Mouse (Mus musculus): ENCODE measurements at regions not wholly inside any gene's neighbourhood (a gene's known extent, or its start where the extent isn't known, plus 50 kb on each side); places are given as distances from the start of the nearest gene placed in this dataset.

DNA sequence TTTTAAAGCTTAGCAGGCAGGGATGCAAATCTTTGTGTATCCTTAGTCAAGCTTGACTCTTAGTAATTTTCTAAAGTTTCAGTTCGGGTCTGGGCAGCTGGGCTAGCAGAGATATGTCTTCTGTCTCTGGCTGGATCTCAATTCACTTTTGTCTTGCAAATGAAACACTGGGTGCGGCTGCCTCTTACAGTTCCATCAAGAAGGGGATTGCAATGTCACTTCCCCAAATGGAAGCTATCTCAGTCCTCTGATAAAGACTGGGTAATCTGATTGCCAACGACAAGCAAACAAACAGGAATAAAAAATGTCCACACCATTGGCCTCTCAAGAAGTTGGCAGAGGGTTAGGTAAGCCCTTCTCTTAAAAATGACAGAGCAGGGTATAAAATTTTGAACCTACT lies 314.1 kb upstream of the Fam19a5 start:
- no peak for DNase-seq (ENCODE audit: low read depth)

DNA sequence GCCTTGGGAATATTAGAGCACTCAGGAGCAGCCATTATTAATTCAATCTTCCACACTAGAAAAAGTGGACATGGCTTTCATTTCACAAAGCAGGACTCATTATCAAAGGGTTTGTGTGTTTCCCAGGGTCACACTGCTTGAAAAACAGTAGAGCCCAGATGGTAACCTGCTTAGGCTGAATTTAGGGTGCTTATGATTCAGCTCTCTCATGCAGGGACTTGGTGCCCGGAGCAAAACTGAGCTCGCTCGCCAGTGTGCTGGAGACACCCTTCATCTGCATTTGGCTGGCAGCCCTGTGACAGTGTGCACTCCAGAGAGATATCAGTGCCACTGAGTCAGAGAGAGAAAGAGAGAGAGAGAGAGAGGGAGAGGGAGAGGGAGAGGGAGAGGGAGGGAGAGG lies 308.0 kb upstream of the Fam19a5 start:
- no peak for DNase-seq (ENCODE audit: low read depth)

DNA sequence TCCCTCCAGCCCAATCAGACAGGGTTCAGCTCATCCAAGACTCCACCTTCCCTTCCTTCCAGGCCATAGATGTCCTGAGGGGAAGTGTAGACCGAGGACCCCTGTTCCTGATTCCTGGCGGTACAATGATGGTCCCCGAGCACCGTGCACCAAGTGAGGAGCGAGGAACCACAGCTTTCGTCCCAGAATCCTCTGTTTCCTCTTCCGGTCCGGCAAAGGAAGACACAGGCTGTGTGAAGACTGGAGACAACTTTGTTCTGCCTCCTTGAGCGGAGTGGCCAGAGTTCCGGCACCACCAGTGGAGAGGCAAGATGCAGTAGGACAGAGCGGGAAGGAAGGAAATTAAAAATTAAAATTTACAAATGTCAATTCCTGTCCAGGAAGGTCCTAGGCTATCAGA lies 305.0 kb upstream of the Fam19a5 start:
- DNase-seq (ENCODE audit: low read depth) = no peak

DNA sequence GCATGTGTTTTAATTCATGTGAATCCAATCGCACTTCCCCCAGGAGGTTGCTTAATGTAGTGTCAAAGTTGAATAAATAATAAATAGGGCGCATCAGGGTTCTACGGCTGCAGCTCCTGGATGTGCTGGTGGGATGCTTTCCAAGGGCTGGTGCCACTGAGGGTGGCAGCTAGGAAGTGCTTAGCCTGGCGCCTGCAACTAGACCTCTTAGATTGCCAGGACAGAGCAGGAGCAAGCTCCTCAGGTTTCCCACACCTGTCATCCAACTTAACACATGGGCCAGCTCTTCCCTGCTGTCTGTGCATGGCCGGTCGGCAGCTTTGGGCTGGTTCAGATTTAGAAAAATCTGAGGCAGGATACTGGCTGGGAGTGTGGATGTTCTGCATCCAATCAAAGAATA lies 282.6 kb upstream of the Fam19a5 start:
- no peak for DNase-seq (ENCODE audit: low read depth)

DNA sequence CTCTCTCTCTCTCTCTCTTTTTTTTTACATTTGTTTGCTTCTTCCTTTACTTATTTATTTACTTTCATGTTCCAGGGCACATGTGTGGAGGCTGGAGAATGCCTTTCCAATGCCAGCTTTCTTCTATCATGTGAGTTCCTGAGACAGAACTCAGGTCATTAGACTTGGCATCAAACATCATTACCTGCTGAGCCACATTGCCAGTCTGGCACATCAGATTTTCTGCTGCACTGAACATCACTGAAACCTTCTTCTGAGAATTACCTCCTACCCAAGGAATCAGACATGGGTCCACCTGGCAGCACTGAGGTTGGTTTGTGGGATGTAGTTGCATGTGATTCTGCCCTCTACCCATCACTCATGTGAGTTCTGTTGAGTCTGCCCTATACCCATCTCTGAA lies 279.2 kb upstream of the Fam19a5 start:
- no peak for DNase-seq (ENCODE audit: low read depth)

DNA sequence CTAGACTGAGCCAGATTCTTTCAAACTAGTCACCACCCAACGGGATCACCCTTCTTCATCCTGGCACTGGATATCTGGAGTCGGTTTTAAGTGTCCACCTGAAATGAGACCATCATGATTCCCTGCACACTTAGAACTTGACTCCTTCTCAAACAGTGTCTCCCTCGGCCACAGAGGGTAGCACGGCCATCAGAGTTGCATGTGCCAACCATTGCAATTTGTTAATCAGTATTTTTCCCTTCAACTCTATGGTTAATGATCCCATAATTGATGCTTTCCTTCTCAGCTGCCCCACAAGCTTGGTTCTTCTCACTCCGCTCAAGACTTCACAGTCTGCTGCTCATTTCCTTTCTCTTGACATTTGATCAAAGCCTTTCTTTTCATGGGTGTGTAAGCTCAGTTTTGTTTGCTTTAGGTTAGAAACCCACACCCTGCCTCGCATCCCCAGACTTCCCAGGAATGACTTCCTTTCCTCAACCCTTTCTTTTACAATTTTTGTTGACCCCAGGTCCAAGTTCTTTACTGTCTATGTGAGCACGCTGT lies 253.0 kb upstream of the Fam19a5 start:
- DNase-seq (ENCODE audit: low read depth) = no peak

DNA sequence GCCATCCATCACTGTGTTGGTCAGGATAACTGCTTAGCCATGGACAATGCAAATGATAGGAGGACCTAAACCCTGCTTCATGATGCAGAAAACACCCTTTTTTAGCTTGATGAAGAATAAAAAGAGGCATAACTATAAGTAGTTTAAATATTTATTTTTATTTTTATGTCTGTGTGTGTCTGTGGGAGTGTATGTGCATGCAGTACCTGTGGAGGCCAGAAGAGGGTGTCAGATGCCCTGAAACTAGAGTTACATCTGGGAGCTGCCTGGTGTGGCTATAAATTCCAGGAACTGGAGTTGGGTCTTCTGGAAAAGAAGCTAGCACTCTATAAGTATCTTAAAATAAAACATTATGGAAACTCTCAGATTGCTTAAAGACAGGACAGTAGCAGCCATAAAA lies 224.2 kb upstream of the Fam19a5 start:
- no peak for DNase-seq (ENCODE audit: low read depth)

DNA sequence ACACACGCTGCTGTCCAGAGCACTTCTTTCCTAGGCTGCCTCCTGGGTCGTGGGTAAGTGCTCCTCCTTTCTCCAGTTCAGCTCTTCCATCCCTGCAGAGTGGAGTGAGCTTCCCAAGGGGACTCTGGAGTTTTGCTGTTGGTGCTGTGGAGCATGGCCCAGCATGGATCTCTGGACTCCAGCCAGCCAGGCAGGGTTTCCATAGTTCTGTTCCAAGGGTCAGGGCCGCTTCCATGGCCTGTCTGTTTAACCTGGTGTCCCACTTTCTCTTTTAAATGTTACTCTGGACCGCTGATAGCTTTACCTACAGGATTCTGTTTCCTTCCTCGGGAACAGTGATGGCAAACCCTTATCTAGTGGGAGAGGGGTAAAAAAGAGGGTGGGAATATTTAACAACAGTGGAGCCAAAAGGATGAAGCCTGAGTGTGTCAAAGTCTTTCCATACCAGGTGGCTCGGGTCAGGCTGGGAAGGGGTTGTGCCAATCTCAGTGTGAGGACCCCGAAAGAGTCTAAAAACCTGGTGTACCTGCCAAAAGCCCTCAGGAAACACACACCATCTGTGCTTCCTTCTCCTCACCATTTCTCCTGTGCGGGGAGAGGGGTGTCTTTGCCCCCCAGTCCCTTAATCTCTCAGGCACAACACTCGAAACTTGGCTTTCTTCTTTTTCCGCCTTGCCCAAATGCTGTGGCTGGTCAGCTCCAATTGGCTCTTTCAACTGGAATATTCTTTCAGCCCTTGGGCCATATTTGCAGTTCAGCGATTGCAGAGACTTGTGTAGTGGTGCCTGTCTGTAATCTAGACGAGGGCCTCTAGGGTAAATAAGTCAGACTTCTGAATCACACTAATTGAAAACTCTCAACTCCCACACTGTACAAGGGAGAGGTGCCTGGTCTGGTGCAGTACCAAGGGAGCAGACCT lies 222.8 kb upstream of the Fam19a5 start:
- DNase-seq (ENCODE audit: low read depth) = no peak

DNA sequence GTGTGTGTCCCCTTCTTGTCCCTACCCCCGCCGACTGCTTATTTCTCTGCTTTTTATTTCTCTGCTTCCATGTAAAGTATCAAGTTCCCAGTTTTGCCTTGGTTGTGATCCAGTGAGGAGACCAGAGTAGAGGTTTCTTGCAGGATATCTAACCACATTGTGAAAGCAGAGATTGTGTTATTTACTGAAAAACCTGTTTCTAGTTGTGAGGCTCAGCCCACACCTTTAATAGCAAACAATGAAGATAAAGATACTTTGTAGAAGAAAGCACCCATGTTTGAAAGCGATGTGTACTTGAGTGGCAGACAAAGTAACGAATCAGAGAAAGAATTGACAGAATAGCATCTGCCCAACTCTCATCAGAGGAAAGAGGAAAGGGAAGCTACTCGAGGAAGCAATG lies 218.7 kb upstream of the Fam19a5 start:
- DNase-seq (ENCODE audit: low read depth) = no peak

DNA sequence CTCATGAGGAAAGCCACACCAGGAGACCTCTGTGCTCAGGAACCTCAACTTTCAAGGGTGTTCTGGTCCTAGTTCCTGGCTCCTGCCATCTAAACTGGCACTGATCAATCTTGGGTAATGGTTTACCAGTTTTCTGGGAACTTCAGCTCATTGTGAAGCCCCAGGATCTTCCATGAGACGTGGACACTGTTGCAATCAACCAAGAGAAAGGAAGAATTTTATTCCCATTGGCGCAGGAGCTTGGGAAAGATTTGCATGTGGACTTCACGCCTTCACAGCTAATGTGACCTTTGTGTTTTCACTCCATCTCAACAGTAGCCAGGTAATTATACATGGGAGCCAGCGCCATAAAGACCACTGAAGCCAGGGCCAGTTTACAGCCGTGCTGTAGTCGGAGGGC lies 217.8 kb upstream of the Fam19a5 start:
- DNase-seq (ENCODE audit: low read depth) = no peak

DNA sequence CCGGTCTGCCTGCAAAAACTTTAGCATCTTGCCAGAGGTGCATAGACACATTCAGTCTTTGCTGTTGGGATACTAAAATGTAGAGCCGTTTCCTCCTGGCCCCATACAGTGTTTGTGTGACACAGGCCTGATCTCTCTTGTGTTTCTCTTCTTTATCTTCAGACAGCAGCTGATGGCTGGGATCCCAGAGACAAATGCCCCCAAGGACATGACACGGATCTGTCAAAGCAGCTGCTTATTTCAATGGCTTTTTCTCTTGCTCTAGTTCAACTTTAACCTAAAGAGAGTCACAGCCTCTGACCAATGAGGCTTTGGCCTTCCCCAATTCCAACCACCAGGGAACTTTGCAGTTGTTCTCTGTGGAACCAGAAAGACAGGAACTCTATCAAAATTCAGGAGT lies 211.7 kb upstream of the Fam19a5 start:
- DNase-seq (ENCODE audit: low read depth) = no peak

DNA sequence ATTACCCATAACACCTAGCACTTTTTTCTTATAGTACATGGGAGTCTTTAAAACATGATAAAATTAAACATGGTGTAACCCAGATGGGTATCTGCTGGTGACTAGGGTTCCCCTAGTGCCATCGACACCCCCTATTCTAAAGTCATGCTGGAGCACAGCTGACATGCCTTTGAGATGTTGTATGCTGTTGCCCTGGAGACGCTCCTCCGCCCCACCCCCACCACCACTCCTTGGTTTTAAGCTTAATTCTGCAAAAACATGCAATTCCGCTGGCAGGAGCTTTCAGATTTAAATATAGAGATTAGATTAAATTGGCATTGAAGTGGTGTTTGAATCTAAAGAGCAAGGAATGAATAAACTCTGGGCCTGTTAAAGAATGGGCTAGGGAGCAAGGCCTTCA lies 210.6 kb upstream of the Fam19a5 start:
- no peak for DNase-seq (ENCODE audit: low read depth)

DNA sequence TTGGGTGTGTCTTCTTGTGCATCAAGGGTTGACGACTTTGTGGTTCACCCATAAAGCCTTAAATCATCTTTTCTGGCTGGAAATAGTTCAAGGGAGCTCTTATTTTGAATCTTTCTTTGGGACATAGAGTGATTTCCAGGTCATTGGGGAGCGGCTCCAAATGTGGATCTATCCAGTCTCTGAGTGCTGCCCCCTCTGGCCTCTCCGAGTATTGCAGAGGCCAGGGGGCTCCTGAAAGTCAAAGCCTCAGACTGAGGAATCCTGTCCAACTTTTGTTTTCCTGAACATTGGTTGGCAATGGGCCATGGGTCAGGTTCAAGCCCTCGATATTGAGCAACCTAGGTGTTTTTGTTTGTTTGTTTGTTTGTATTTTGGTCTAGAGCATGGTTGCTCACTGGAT lies 209.7 kb upstream of the Fam19a5 start:
- no peak for DNase-seq (ENCODE audit: low read depth)

DNA sequence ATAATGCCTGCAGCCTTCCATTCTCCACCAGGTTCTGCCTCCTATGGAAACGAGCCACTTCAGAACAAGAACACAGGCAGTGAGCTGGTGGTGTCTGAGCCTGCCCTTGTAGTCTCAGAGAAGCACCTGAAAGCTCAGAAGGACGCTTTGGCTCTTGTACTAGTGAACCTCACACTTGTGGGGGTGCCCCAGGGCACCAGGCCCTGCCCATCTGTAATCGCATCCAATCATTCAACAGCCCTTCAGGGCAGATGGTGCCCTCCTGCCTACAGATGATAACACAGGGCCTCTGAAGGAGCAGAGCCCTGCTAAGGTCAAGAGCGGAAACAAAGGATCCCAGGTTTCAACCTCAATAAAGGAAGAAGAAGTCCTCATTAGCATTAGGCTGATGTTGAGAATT lies 208.8 kb upstream of the Fam19a5 start:
- DNase-seq (ENCODE audit: low read depth) = no peak

DNA sequence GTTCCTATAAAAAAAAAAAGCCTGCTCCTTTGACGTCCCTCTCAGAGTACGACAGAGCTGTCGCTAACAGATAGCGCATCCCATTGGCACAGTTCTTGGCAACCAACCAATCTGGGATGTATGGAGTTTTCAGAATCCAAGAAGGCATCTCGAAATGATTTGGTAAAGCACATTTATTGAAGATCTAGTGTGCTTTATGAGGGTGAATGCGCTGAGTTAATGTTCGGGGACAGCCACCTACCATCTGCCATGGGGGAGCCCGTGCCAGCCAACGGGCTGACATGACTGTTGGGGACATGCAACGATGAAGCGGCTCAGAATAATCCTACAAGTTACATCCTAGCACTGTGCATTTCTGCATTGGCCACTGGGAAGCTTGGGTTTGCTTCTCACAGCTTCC lies 208.4 kb upstream of the Fam19a5 start:
- DNase-seq (ENCODE audit: low read depth) = no peak

DNA sequence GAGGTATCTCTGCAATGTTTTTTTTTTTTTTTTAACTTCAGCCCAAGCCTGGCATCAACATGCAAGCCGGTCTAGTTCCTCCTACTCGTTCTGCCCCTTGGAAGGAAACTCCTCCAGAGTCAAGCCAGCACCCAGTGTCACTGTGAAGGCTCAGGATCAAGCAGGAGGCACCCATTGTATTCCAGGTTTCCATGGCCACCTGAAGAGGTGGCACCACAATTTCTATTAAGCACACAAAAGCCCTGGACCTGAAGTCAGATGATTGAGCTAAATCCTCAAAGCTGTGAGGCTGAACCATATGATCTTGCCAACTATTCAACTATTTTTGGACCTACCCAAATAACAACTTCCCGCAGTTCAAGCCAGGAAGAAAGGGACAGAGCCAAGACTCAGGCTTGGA lies 204.2 kb upstream of the Fam19a5 start:
- no peak for DNase-seq (ENCODE audit: low read depth)

DNA sequence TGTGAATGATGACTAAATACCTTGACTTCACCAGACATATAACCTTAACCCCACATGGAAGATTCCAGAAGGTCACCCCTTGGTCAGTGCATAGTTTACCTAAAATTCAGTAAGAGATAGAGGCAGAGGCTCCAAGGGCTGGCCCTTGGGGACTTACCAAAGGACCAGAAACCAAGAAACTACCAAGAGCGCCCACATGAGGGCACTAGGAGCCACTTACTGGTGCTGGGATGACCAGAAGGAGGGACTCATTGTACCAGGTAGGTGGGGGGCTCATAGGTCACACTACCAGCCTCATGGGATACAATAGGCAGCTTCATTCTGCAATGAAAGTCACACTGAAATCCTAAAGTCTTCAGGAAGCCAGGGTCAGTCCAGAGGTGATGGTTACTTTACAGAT lies 201.4 kb upstream of the Fam19a5 start:
- DNase-seq (ENCODE audit: low read depth) = no peak

DNA sequence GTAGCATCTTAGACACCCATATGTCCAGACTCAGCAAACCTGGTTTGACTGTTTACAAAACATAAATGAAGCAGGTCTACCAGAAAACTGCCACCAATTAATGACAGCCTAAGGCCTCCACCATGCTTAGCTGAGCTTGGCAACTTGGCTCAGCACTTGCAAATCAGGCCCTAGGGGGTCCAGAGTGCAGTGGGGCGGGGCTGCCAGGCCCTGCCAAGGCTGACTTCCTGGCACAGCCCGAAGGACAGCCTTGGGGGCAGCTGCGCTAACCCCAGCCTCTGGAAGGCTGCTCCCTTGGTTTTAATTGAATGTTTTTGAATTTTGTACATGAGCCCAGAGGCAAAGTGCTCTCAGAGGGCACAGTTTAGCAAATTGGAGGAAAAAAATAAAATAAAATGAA lies 198.3 kb upstream of the Fam19a5 start:
- DNase-seq (ENCODE audit: low read depth) = no peak

DNA sequence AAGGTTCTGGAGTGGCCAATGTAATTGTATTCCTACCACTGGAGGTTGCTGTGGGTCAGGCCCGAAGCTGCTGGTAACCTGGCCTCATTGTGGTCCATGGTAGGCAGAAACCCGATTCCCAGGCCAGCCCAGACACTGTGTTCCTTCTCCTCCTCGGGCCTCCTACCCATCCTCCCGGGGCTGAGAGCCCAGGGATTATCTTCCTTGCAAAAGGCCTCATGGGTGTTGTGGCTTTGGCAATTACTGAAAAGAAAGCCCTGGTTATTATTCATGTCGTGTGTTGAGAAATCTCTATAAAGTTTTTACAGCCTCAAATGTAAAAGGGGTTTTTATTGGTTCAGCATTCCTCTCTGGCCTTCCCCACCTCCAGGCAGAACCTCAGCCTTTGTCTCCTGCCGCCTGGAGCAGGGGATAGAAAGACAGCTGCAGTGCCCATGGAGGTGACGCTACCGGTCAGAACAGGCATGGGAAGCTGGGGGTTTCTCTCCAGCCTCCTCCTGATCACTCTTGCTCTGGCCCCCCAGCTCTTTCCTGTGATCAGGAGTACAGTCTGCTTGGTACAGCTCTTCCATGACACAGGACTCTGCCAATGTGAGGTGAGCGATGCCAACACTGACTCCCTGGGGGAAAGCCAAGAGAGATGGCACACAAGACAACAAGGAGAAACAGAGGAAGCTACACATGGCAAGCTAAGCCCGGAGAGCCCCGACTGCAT lies 194.4 kb upstream of the Fam19a5 start:
- no peak for DNase-seq (ENCODE audit: low read depth)

DNA sequence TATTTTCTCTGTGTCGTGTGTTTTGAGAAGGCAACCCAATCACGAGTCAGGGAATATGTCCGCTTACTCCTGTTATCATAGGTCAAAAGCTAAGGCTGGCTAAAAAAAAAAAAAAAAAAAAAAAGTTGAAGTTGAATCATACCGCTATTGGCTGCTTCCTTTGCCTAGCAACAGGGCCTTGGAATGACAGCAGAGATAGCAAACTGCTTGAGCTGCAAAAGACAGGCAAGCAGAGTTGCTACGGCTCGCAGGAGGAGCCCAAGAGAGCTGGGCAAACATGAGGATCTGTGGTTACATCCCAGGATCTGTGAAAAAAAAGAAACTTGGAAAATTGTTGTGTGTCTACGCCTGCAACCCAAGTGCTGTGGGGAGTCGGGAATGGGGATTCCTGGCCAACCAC lies 191.3 kb upstream of the Fam19a5 start:
- no peak for DNase-seq (ENCODE audit: low read depth)

DNA sequence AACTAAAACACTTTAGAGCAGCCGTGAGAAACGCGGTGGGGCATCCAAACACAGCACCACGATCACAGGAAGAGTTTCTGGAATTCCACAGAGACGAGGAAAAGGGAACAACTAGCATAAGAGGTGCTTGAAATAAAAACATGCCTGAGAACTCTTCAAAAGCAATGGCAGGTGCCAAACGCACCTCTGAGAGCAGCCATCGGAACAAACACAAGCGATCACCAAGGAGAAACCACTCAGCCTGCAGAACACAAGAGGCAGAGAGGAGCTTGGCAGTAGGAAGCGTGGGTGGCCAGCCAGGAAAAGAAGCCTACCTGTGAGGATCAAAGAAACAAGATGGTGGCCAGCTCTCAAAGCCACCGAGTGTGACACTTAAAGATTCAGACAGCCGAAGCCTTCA lies 190.2 kb upstream of the Fam19a5 start:
- DNase-seq (ENCODE audit: low read depth) = no peak

DNA sequence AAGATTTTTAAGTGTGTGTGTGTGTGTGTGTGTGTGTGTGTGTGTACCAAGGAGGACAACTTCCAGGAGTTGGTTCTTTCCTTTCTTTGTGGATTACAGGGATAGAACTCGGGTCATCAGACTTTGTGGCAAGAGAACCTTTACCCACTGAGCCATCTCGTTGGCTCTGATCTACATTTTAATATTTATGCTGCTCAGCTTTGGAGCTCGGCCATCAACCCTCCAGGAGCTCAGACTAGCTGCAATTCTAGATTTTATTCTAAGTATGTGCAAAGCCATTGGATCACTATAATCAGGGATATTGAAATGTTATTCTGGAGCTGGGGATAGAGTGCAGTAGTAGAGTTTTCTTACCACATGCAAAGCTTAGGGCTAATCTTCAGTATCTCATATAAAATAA lies 183.6 kb upstream of the Fam19a5 start:
- no peak for DNase-seq (ENCODE audit: low read depth)

DNA sequence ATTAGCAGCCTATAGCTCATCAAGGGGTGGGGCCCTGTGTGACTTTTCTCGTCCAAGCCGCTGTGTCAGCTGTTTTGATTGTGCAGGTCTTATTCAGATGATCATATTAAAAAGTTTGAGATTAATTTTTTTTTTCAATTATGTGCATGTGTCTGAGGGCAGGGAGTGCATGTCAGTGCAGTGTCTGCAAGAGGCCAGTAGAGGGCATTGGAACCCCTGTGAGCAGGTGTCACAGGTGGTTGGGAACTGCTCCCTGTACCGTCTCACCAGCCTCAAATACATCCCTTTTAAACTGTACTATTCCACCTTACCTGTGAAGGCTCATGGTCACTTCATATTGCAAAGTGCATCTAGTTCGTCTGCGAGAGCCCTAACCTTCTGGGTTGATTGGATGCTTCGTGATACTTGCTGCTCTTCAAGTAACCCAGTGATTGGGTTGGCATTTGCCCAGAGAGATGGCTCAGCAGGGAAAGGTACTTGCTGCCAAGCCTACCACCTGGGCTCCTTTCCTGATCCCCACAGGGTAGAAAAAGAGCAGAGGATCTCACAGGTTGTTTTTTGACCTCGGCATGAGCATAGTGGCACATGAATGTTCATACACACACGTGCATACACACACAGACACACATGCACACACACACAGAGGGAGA lies 178.3 kb upstream of the Fam19a5 start:
- no peak for DNase-seq (ENCODE audit: low read depth)
